Mouse (Mus musculus): Measurements from ENCODE around the gene Zfp148. TPM values are rescaled to one million over a fixed set of nuclear protein-coding genes. Genes with fewer than 3 reads are reported as not detected.

Gene Zfp148
- polyA plus RNA-seq, 1 experiment = 7.9 TPM

GRCm38 (mm10) chr16:33368632-33369031 lies 12.0 kb upstream of the Zfp148 start:
- Histone ChIP-seq H3ac (ENCODE audit: control insufficient read depth, insufficient read length) (no peak overlapping the region), H3K27me3 (ENCODE audit: control insufficient read depth, insufficient read depth, insufficient read length) (no peaks in the 10 kb centered on the region), H3K4me3 (no peak overlapping the region), H3K79me2 (ENCODE audit: control insufficient read depth, insufficient read depth) (no peaks in the 10 kb centered on the region), H3K4me2 (ENCODE audit: low read depth) (no peak overlapping the region), H3K36me3 (ENCODE audit: control insufficient read depth, insufficient read depth) (no peaks in the 10 kb centered on the region)
- TF ChIP-seq E2F4 (IDR thresholded peaks at IDR 0.05; ENCODE audit: insufficient read depth) (no peak), MYOD1 (IDR thresholded peaks at IDR 0.05; ENCODE audit: control insufficient read depth in 1 of 3, insufficient read length in 2 of 3, low read depth in 2 of 3) (no peak), USF1 (IDR thresholded peaks at IDR 0.05; ENCODE audit: low read depth) (no peak), MYOG (IDR thresholded peaks at IDR 0.05; ENCODE audit: control insufficient read depth in 1 of 3, insufficient read depth in 1 of 3, insufficient read length in 2 of 3, low read depth in 2 of 3) (no peak), CEBPB (IDR thresholded peaks at IDR 0.05; ENCODE audit: insufficient read depth, poor library complexity, severe bottlenecking) (no peak), REST (IDR thresholded peaks at IDR 0.05; ENCODE audit: insufficient read depth, insufficient read length) (no peak), TCF12 (IDR thresholded peaks at IDR 0.05; ENCODE audit: insufficient read depth, poor library complexity, severe bottlenecking) (no peak), MAX (IDR thresholded peaks at IDR 0.05; ENCODE audit: low read depth) (no peak), POLR2AphosphoS2 (IDR thresholded peaks at IDR 0.05; ENCODE audit: insufficient read length, low read depth) (no peak), POLR2A (IDR thresholded peaks at IDR 0.05; ENCODE audit: insufficient read length, low read depth) (no peak), SRF (IDR thresholded peaks at IDR 0.05; ENCODE audit: control insufficient read depth, insufficient read length, low read depth) (no peak), TCF3 (IDR thresholded peaks at IDR 0.05; ENCODE audit: insufficient read length, low read depth) (no peak)

GRCm38 (mm10) chr16:33370836-33371235 lies 9.8 kb upstream of the Zfp148 start:
- no peak for TF ChIP-seq E2F4 (IDR thresholded peaks at IDR 0.05; ENCODE audit: insufficient read depth)
- TF ChIP-seq POLR2A (IDR thresholded peaks at IDR 0.05; ENCODE audit: insufficient read length, low read depth) = no peak
- TF ChIP-seq POLR2AphosphoS2 (IDR thresholded peaks at IDR 0.05; ENCODE audit: insufficient read length, low read depth) = no peak
- TF ChIP-seq SRF (IDR thresholded peaks at IDR 0.05; ENCODE audit: control insufficient read depth, insufficient read length, low read depth) = no peak
- TF ChIP-seq USF1 (IDR thresholded peaks at IDR 0.05; ENCODE audit: low read depth) = no peak
- no peak for TF ChIP-seq MYOD1 (IDR thresholded peaks at IDR 0.05; ENCODE audit: control insufficient read depth in 1 of 3, insufficient read length in 2 of 3, low read depth in 2 of 3)
- TF ChIP-seq CEBPB (IDR thresholded peaks at IDR 0.05; ENCODE audit: insufficient read depth, poor library complexity, severe bottlenecking) = no peak
- TF ChIP-seq MAX (IDR thresholded peaks at IDR 0.05; ENCODE audit: low read depth) = no peak
- TF ChIP-seq TCF3 (IDR thresholded peaks at IDR 0.05; ENCODE audit: insufficient read length, low read depth) = no peak
- TF ChIP-seq REST (IDR thresholded peaks at IDR 0.05; ENCODE audit: insufficient read depth, insufficient read length) = no peak
- no peak for TF ChIP-seq TCF12 (IDR thresholded peaks at IDR 0.05; ENCODE audit: insufficient read depth, poor library complexity, severe bottlenecking)
- Histone ChIP-seq H3ac (ENCODE audit: control insufficient read depth, insufficient read length) (no peak overlapping the region), H3K4me3 (no peak overlapping the region), H3K36me3 (ENCODE audit: control insufficient read depth, insufficient read depth) (no peaks in the 10 kb centered on the region), H3K27me3 (ENCODE audit: control insufficient read depth, insufficient read depth, insufficient read length) (no peaks in the 10 kb centered on the region), H3K79me2 (ENCODE audit: control insufficient read depth, insufficient read depth) (no peaks in the 10 kb centered on the region), H3K4me2 (ENCODE audit: low read depth) (no peak overlapping the region)

DNA sequence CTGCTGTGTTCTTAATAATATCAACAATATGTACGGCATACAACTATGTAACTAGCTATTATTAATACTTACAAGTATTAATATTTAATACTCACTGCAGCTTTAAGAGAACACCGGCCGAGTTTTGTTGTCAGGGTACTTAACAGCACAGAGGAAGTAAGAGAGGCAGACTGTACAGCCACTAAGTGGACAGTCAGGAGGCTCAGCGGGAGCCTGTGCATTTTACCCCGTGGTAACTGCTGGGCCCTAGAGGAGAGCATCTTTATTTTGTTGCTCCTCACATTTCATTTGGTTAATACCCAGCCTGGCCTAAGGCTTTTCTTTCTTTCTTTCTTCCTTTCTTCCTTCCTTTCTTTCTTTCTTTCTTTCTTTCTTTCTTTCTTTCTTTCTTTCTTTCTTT lies 8.0 kb upstream of the Zfp148 start:
- H3K27me3 ChIP-seq (ENCODE audit: control insufficient read depth, insufficient read depth, insufficient read length) = no peaks in the 10 kb centered on the region
- no peak overlapping the region for H3K4me2 ChIP-seq (ENCODE audit: low read depth)
- TF ChIP-seq E2F4 (IDR thresholded peaks at IDR 0.05; ENCODE audit: insufficient read depth) (no peak), REST (IDR thresholded peaks at IDR 0.05; ENCODE audit: insufficient read depth, insufficient read length) (no peak), MAX (IDR thresholded peaks at IDR 0.05; ENCODE audit: low read depth) (no peak), MYOD1 (IDR thresholded peaks at IDR 0.05; ENCODE audit: control insufficient read depth in 1 of 3, insufficient read length in 2 of 3, low read depth in 2 of 3) (no peak), SRF (IDR thresholded peaks at IDR 0.05; ENCODE audit: control insufficient read depth, insufficient read length, low read depth) (no peak), MYOG (IDR thresholded peaks at IDR 0.05; ENCODE audit: control insufficient read depth in 1 of 3, insufficient read depth in 1 of 3, insufficient read length in 2 of 3, low read depth in 2 of 3) (no peak), USF1 (IDR thresholded peaks at IDR 0.05; ENCODE audit: low read depth) (no peak), TCF12 (IDR thresholded peaks at IDR 0.05; ENCODE audit: insufficient read depth, poor library complexity, severe bottlenecking) (no peak), POLR2A (IDR thresholded peaks at IDR 0.05; ENCODE audit: insufficient read length, low read depth) (no peak), POLR2AphosphoS2 (IDR thresholded peaks at IDR 0.05; ENCODE audit: insufficient read length, low read depth) (no peak), CEBPB (IDR thresholded peaks at IDR 0.05; ENCODE audit: insufficient read depth, poor library complexity, severe bottlenecking) (no peak), TCF3 (IDR thresholded peaks at IDR 0.05; ENCODE audit: insufficient read length, low read depth) (no peak)
- no peaks in the 10 kb centered on the region for H3K36me3 ChIP-seq (ENCODE audit: control insufficient read depth, insufficient read depth)
- H3K4me3 ChIP-seq = no peak overlapping the region
- H3K79me2 ChIP-seq (ENCODE audit: control insufficient read depth, insufficient read depth) = no peaks in the 10 kb centered on the region
- H3ac ChIP-seq (ENCODE audit: control insufficient read depth, insufficient read length) = no peak overlapping the region

DNA sequence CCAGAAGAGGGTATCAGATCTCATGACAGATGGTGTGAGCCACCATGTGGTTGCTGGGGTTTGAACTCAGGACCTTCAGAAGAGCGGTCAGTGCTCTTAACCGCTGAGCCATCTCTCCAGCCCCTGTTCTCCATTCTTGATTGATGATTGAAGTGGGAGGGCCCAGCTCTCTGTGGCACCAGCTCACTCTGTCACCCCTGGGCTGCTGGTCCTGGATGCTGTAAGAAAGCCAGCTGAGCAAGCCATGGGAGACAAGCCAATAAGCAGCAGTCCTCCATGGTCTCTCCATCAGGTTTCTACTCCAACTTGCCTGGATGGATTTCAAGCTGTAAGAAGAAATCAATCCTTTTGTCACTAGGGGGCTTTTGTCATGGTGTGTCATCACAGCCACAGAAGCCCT lies 7.3 kb upstream of the Zfp148 start:
- Histone ChIP-seq H3K4me2 (ENCODE audit: low read depth) (no peak overlapping the region), H3K4me3 (no peak overlapping the region), H3K79me2 (ENCODE audit: control insufficient read depth, insufficient read depth) (no peaks in the 10 kb centered on the region), H3K36me3 (ENCODE audit: control insufficient read depth, insufficient read depth) (no peaks in the 10 kb centered on the region), H3K27me3 (ENCODE audit: control insufficient read depth, insufficient read depth, insufficient read length) (no peaks in the 10 kb centered on the region), H3ac (ENCODE audit: control insufficient read depth, insufficient read length) (no peak overlapping the region)
- TF ChIP-seq MYOG (IDR thresholded peaks at IDR 0.05; ENCODE audit: control insufficient read depth in 1 of 3, insufficient read depth in 1 of 3, insufficient read length in 2 of 3, low read depth in 2 of 3) = no peak
- TF ChIP-seq E2F4 (IDR thresholded peaks at IDR 0.05; ENCODE audit: insufficient read depth) = no peak
- TF ChIP-seq POLR2AphosphoS2 (IDR thresholded peaks at IDR 0.05; ENCODE audit: insufficient read length, low read depth) = no peak
- no peak for TF ChIP-seq SRF (IDR thresholded peaks at IDR 0.05; ENCODE audit: control insufficient read depth, insufficient read length, low read depth)
- no peak for TF ChIP-seq USF1 (IDR thresholded peaks at IDR 0.05; ENCODE audit: low read depth)
- TF ChIP-seq MAX (IDR thresholded peaks at IDR 0.05; ENCODE audit: low read depth) = no peak
- TF ChIP-seq POLR2A (IDR thresholded peaks at IDR 0.05; ENCODE audit: insufficient read length, low read depth) = no peak
- no peak for TF ChIP-seq REST (IDR thresholded peaks at IDR 0.05; ENCODE audit: insufficient read depth, insufficient read length)
- no peak for TF ChIP-seq CEBPB (IDR thresholded peaks at IDR 0.05; ENCODE audit: insufficient read depth, poor library complexity, severe bottlenecking)
- TF ChIP-seq TCF12 (IDR thresholded peaks at IDR 0.05; ENCODE audit: insufficient read depth, poor library complexity, severe bottlenecking) = no peak
- TF ChIP-seq TCF3 (IDR thresholded peaks at IDR 0.05; ENCODE audit: insufficient read length, low read depth) = no peak
- no peak for TF ChIP-seq MYOD1 (IDR thresholded peaks at IDR 0.05; ENCODE audit: control insufficient read depth in 1 of 3, insufficient read length in 2 of 3, low read depth in 2 of 3)
